Mouse (Mus musculus) embryonic fibroblast, embryonic 13.5 days (primary cell): ENCODE data around the gene Prkaa1.

Source experiments
- CTCF ChIP-seq: IDR thresholded peaks from 2 replicates; pipeline ENCODE4 v1.5.1; 2011; ENCODE audit warnings: mild to moderate bottlenecking, control low read depth, low read length, moderate library complexity, borderline replicate concordance; ENCODE audit not compliant: insufficient read depth
- POLR2A ChIP-seq: IDR thresholded peaks from 2 replicates; pipeline ENCODE4 v1.6.1; 2011; ENCODE audit warnings: low read depth, mild to moderate bottlenecking, control low read depth, low read length, moderate library complexity

GRCm38 (mm10) chr15:5116270-5117030 is 27.2 kb upstream of the Prkaa1 start, which contains the start of gene Rpl37:
- TF ChIP-seq CTCF (0 out of 2 replicates have a peak, but pooled peaks have one; percentile 32), POLR2A (peak; percentile 72)
